Mouse (Mus musculus): ENCODE data around the gene Rpl13a. TPM values are rescaled to one million over a fixed set of nuclear protein-coding genes. Genes with fewer than 3 reads are reported as not detected.
A peak's percentile ranks its signal among the peaks of the same experiment; 100 is the strongest.
"Not testable (repeated sequence)": the region's sequence is repeated elsewhere in the genome, so short reads cannot be mapped to it uniquely, and the experiment has no call there.

Gene Rpl13a
- polyA plus RNA-seq (2014; fragmentation: Nextera tagmentation; extraction: Ambion mirVana): 668 and 729 TPM in 2 replicates

- Histone ChIP-seq H3K27me3 (ENCODE audit: control insufficient read depth, insufficient read depth, low read length) (no peaks in the 10 kb centered on the region; the same call in 1 of the 2 replicates), H3K27ac (ENCODE audit: low read depth, low read length) (peak within 1 kb of the TSS; percentile 92), H3K36me3 (ENCODE audit: control insufficient read depth, insufficient read depth, low read length) (peaks cover 25% of the 10 kb centered on the region), H3K9me3 (ENCODE audit: control insufficient read depth, low read length) (no peaks in the 10 kb centered on the region), H3K9ac (replicated peaks; ENCODE audit: low read depth, low read length) (peak within 1 kb of the TSS; percentile 97), H3K4me3 (ENCODE audit: low read depth, low read length) (peak within 1 kb of the TSS; percentile 94), H3K4me1 (ENCODE audit: control insufficient read depth, insufficient read depth, low read length) (peaks cover 18% of the 10 kb centered on the region), H3K4me2 (ENCODE audit: low read depth, low read length) (peak within 1 kb of the TSS; percentile 77)
- under 1% methylated on average over 48 of the region's 48 CpGs for WGBS
- ATAC-seq (ENCODE audit: low read depth): peak; percentile 92
These were observed at the start of gene Rpl13a for GRCm38 (mm10) chr7:45128624-45129246. TSS of gene Rpl13a (minus strand) at chr7:45128761.

GRCm38 (mm10) chr7:45176356-45176755 lies 47.8 kb upstream of the Rpl13a start:
- ATAC-seq (ENCODE audit: low read depth): no peak
- Histone ChIP-seq H3K36me3 (ENCODE audit: control insufficient read depth, insufficient read depth, low read length) (no peaks in the 10 kb centered on the region), H3K9ac (replicated peaks; ENCODE audit: low read depth, low read length) (no peak overlapping the region), H3K4me2 (ENCODE audit: low read depth, low read length) (peak overlapping the region; percentile 16; the same call in 1 of the 2 replicates), H3K27ac (ENCODE audit: low read depth, low read length) (no peak overlapping the region), H3K4me3 (ENCODE audit: low read depth, low read length) (no peak overlapping the region; the same call in 1 of the 2 replicates), H3K27me3 (ENCODE audit: control insufficient read depth, insufficient read depth, low read length) (peaks cover 58% of the 10 kb centered on the region), H3K4me1 (ENCODE audit: control insufficient read depth, insufficient read depth, low read length) (no peaks in the 10 kb centered on the region), H3K9me3 (ENCODE audit: control insufficient read depth, low read length) (no peaks in the 10 kb centered on the region)
- 2% methylated on average over 30 of the region's 31 CpGs for WGBS

DNA sequence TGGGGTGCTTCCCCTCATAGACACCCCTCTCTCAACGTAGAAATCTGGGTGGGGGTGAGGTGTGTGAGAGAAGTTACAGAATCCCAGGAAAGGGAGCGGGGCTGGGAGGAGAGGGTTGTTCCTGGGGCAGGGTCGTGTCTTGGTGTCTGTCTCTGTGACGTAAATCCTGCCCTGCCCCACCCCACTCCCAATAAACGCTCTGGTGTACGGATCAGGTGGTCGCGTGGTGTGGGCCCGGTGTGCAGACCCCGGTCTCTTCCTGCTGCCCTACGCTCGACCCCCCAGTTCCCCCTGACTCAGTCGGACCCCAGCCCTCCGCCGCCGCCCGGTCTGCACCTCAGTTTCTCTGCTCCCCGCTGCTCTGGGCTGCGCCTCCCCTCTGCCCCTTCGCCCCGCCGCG lies 47.4 kb upstream of the Rpl13a start:
- Histone ChIP-seq H3K27ac (ENCODE audit: low read depth, low read length) (no peak overlapping the region), H3K9me3 (ENCODE audit: control insufficient read depth, low read length) (no peaks in the 10 kb centered on the region), H3K4me1 (ENCODE audit: control insufficient read depth, insufficient read depth, low read length) (no peaks in the 10 kb centered on the region), H3K27me3 (ENCODE audit: control insufficient read depth, insufficient read depth, low read length) (peaks cover 54% of the 10 kb centered on the region), H3K4me2 (ENCODE audit: low read depth, low read length) (peak overlapping the region; percentile 16; the same call in 1 of the 2 replicates), H3K4me3 (ENCODE audit: low read depth, low read length) (no peak overlapping the region; the same call in 1 of the 2 replicates), H3K36me3 (ENCODE audit: control insufficient read depth, insufficient read depth, low read length) (no peaks in the 10 kb centered on the region), H3K9ac (replicated peaks; ENCODE audit: low read depth, low read length) (no peak overlapping the region)
- 2% methylated on average over 22 of the region's 23 CpGs for WGBS
- ATAC-seq (ENCODE audit: low read depth): no peak

- Histone ChIP-seq H3K9me3 (ENCODE audit: control insufficient read depth, low read length) (no peaks in the 10 kb centered on the region), H3K4me1 (ENCODE audit: control insufficient read depth, insufficient read depth, low read length) (no peaks in the 10 kb centered on the region), H3K9ac (replicated peaks; ENCODE audit: low read depth, low read length) (no peak overlapping the region), H3K27ac (ENCODE audit: low read depth, low read length) (no peak overlapping the region), H3K27me3 (ENCODE audit: control insufficient read depth, insufficient read depth, low read length) (peaks cover 49% of the 10 kb centered on the region), H3K4me2 (ENCODE audit: low read depth, low read length) (no peak overlapping the region), H3K4me3 (ENCODE audit: low read depth, low read length) (no peak overlapping the region), H3K36me3 (ENCODE audit: control insufficient read depth, insufficient read depth, low read length) (no peaks in the 10 kb centered on the region)
- ATAC-seq (ENCODE audit: low read depth): no peak
- 3% methylated on average over 13 of the region's 13 CpGs for WGBS
These were observed 46.8 kb upstream of the Rpl13a start for GRCm38 (mm10) chr7:45175398-45175797.

- Histone ChIP-seq H3K36me3 (ENCODE audit: control insufficient read depth, insufficient read depth, low read length) (no peaks in the 10 kb centered on the region), H3K27ac (ENCODE audit: low read depth, low read length) (no peak overlapping the region), H3K4me2 (ENCODE audit: low read depth, low read length) (no peak overlapping the region), H3K9me3 (ENCODE audit: control insufficient read depth, low read length) (no peaks in the 10 kb centered on the region), H3K4me1 (ENCODE audit: control insufficient read depth, insufficient read depth, low read length) (no peaks in the 10 kb centered on the region), H3K27me3 (ENCODE audit: control insufficient read depth, insufficient read depth, low read length) (peaks cover 43% of the 10 kb centered on the region), H3K4me3 (ENCODE audit: low read depth, low read length) (no peak overlapping the region), H3K9ac (replicated peaks; ENCODE audit: low read depth, low read length) (no peak overlapping the region)
- 3% methylated on average over 29 of the region's 29 CpGs for whole genome bisulfite sequencing
- ATAC-seq (ENCODE audit: low read depth): peak; percentile 46; the same call in 1 of the 2 replicates
These were observed 46.2 kb upstream of the Rpl13a start for GRCm38 (mm10) chr7:45174567-45175280.

GRCm38 (mm10) chr7:45173772-45174171 lies 45.2 kb upstream of the Rpl13a start:
- not testable (repeated sequence) for H3K9me3 ChIP-seq (ENCODE audit: control insufficient read depth, low read length); H3K27ac ChIP-seq (ENCODE audit: low read depth, low read length); H3K4me3 ChIP-seq (ENCODE audit: low read depth, low read length); H3K4me2 ChIP-seq (ENCODE audit: low read depth, low read length); ATAC-seq (ENCODE audit: low read depth); H3K4me1 ChIP-seq (ENCODE audit: control insufficient read depth, insufficient read depth, low read length); H3K9ac ChIP-seq (replicated peaks; ENCODE audit: low read depth, low read length); H3K36me3 ChIP-seq (ENCODE audit: control insufficient read depth, insufficient read depth, low read length)
- peaks cover 43% of the 10 kb centered on the region for H3K27me3 ChIP-seq (ENCODE audit: control insufficient read depth, insufficient read depth, low read length)
- 69% methylated on average over 1 of the region's 1 CpGs for WGBS

- Histone ChIP-seq H3K4me2 (ENCODE audit: low read depth, low read length) (no peak overlapping the region), H3K36me3 (ENCODE audit: control insufficient read depth, insufficient read depth, low read length) (no peaks in the 10 kb centered on the region), H3K4me1 (ENCODE audit: control insufficient read depth, insufficient read depth, low read length) (no peaks in the 10 kb centered on the region), H3K27me3 (ENCODE audit: control insufficient read depth, insufficient read depth, low read length) (peaks cover 42% of the 10 kb centered on the region), H3K9ac (replicated peaks; ENCODE audit: low read depth, low read length) (no peak overlapping the region), H3K27ac (ENCODE audit: low read depth, low read length) (no peak overlapping the region), H3K9me3 (ENCODE audit: control insufficient read depth, low read length) (no peaks in the 10 kb centered on the region), H3K4me3 (ENCODE audit: low read depth, low read length) (no peak overlapping the region)
- no peak for ATAC-seq (ENCODE audit: low read depth)
- 58% methylated on average over 7 of the region's 7 CpGs for WGBS
These were observed 44.4 kb upstream of the Rpl13a start for GRCm38 (mm10) chr7:45172974-45173373.

GRCm38 (mm10) chr7:45169495-45169894 lies 40.9 kb upstream of the Rpl13a start:
- no peak overlapping the region for H3K9ac ChIP-seq (replicated peaks; ENCODE audit: low read depth, low read length)
- no peaks in the 10 kb centered on the region for H3K4me1 ChIP-seq (ENCODE audit: control insufficient read depth, insufficient read depth, low read length)
- no peak overlapping the region for H3K27ac ChIP-seq (ENCODE audit: low read depth, low read length)
- H3K4me3 ChIP-seq (ENCODE audit: low read depth, low read length): no peak overlapping the region
- WGBS: 89% methylated on average over 3 of the region's 3 CpGs
- H3K27me3 ChIP-seq (ENCODE audit: control insufficient read depth, insufficient read depth, low read length): peaks cover 47% of the 10 kb centered on the region
- H3K9me3 ChIP-seq (ENCODE audit: control insufficient read depth, low read length): no peaks in the 10 kb centered on the region
- ATAC-seq (ENCODE audit: low read depth): no peak
- H3K36me3 ChIP-seq (ENCODE audit: control insufficient read depth, insufficient read depth, low read length): no peaks in the 10 kb centered on the region
- no peak overlapping the region for H3K4me2 ChIP-seq (ENCODE audit: low read depth, low read length)

DNA sequence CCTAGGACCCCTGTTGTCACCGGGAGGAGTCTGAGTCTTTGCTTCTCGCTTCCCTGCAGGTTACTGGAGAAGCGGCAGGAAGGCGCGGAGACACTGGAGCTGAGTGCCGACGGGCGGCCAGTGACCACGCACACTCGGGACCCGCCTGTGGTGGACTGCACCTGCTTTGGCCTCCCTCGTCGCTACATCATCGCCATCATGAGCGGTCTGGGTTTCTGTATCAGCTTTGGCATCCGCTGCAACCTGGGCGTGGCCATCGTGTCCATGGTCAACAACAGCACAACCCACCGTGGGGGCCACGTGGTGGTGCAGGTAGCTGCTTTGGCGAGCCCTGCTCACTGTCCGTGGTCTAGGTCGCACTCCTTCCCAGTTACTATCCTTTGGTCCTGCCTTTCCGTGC lies 40.1 kb upstream of the Rpl13a start:
- Histone ChIP-seq H3K4me1 (ENCODE audit: control insufficient read depth, insufficient read depth, low read length) (no peaks in the 10 kb centered on the region), H3K27me3 (ENCODE audit: control insufficient read depth, insufficient read depth, low read length) (peaks cover 50% of the 10 kb centered on the region), H3K9ac (replicated peaks; ENCODE audit: low read depth, low read length) (no peak overlapping the region), H3K36me3 (ENCODE audit: control insufficient read depth, insufficient read depth, low read length) (no peaks in the 10 kb centered on the region), H3K4me3 (ENCODE audit: low read depth, low read length) (peak overlapping the region; percentile 11; the same call in 1 of the 2 replicates), H3K9me3 (ENCODE audit: control insufficient read depth, low read length) (no peaks in the 10 kb centered on the region), H3K27ac (ENCODE audit: low read depth, low read length) (no peak overlapping the region), H3K4me2 (ENCODE audit: low read depth, low read length) (peak overlapping the region; percentile 11; the same call in 1 of the 2 replicates)
- WGBS: 2% methylated on average over 24 of the region's 24 CpGs
- ATAC-seq (ENCODE audit: low read depth): no peak
